Comparison of ENCODE assay signal across 10 mouse cellular contexts in the genomic region with DNA sequence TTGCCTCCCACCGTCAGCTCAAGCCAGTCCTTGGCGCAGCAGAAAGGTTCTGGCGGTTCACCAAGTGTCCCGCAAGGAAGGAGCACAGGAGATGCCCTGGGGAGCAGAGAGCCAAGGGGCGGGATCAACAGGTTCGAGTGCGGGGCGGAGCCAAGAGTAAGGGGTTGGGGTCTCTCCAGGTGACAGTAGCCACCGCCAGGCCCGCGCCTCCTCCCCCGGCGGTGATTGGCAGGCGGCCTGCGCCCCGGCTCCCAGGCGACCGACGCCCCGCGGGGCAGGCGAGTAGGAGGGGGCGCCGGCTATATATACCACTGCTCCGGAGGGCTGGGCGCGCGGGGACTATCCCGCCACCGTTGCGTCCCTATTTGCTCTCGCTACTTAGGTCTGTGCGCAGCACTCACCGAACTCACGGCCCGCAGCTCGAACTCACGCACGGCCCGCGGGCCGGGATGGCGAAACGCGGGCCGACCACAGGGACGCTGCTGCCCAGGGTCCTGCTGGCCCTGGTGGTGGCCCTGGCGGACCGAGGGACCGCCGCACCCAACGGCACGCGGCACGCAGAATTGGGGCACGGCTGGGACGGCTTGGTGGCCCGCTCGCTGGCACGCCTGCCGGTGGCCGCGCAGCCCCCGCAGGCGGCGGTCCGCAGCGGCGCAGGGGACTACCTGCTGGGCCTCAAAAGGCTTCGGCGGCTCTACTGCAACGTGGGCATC. TPM values are rescaled to one million over a fixed set of nuclear protein-coding genes. Genes with fewer than 3 reads are reported as not detected.
DNase-seq lines count a peak whose midpoint lies in the region; ATAC-seq and TF ChIP-seq lines count a peak whose summit lies in the region.
"Had no signal": no experiment of that assay in that cellular context is flagged by ENCODE, and none has a peak within 500 bp of the region (broad histone marks: within the 10 kb centered on the region; RNA-seq: fewer than 3 reads in every experiment).

No protein-coding gene starts in this region.

- H3K27ac ChIP-seq in liver, embryonic 12.5 days, result no peak overlapping the region
- H3K27ac ChIP-seq in liver, postnatal 0 days (ENCODE audit: low read depth), result no peak overlapping the region
- H3K27ac ChIP-seq in forebrain, embryonic 10.5 days, result no peak overlapping the region
- H3K27ac ChIP-seq in intestine, embryonic 15.5 days, result no peak overlapping the region
- no peak overlapping the region for H3K27ac ChIP-seq in neural tube, embryonic 14.5 days (ENCODE audit: low read depth, low read length)
- H3K27ac ChIP-seq: liver, embryonic 14.5 days had no signal

- H3K4me2 ChIP-seq in liver, embryonic 12.5 days, result peak overlapping the region; percentile 35
- no peak overlapping the region for H3K4me2 ChIP-seq in liver, postnatal 0 days (ENCODE audit: low read depth, low read length)
- H3K4me2 ChIP-seq in intestine, embryonic 15.5 days (replicated peaks), result peak overlapping the region; percentile 47
- H3K4me2 ChIP-seq in neural tube, embryonic 14.5 days (ENCODE audit: low read depth, low read length), result peak overlapping the region; percentile 24

- no peak for TF ChIP-seq CTCF in liver, postnatal 0 days (IDR thresholded peaks at IDR 0.05; ENCODE audit: low read depth)

- WGBS in liver, embryonic 12.5 days (ENCODE audit: insufficient replicate concordance), result 2% methylated on average over 71 of the region's 72 CpGs
- WGBS in liver, postnatal 0 days (ENCODE audit: insufficient replicate concordance), result 4% methylated on average over 61 of the region's 72 CpGs
- WGBS in forebrain, embryonic 10.5 days, result under 1% methylated on average over 69 of the region's 72 CpGs
- WGBS in intestine, embryonic 15.5 days, result under 1% methylated on average over 72 of the region's 72 CpGs
- WGBS in neural tube, embryonic 14.5 days, result under 1% methylated on average over 68 of the region's 72 CpGs

- DNase-seq in liver, postnatal 0 days, result no peak
- DNase-seq in forebrain, embryonic 10.5 days (ENCODE audit: extremely low spot score, low spot score), result peak; percentile 19
- DNase-seq in ovary, postnatal 14 days (ENCODE audit: low spot score), result no peak
- DNase-seq: cerebellum, adult 9-10 months had no signal

- no peaks in the 10 kb centered on the region for H3K36me3 ChIP-seq in liver, embryonic 12.5 days
- no peaks in the 10 kb centered on the region for H3K36me3 ChIP-seq in liver, postnatal 0 days (replicated peaks; ENCODE audit: insufficient read depth, low read length)
- H3K36me3 ChIP-seq in forebrain, embryonic 10.5 days (replicated peaks), result no peaks in the 10 kb centered on the region
- no peaks in the 10 kb centered on the region for H3K36me3 ChIP-seq in intestine, embryonic 15.5 days
- H3K36me3 ChIP-seq in neural tube, embryonic 14.5 days (ENCODE audit: control insufficient read depth, insufficient read depth, low read length), result no peaks in the 10 kb centered on the region

- H3K9ac ChIP-seq in liver, embryonic 12.5 days, result no peak overlapping the region
- H3K9ac ChIP-seq in liver, postnatal 0 days (replicated peaks), result no peak overlapping the region
- H3K9ac ChIP-seq in intestine, embryonic 15.5 days, result no peak overlapping the region
- H3K9ac ChIP-seq in neural tube, embryonic 14.5 days (replicated peaks; ENCODE audit: low read depth, low read length), result no peak overlapping the region
- H3K9ac ChIP-seq: liver, embryonic 14.5 days had no signal

- peaks cover 11% of the 10 kb centered on the region; the same call in 1 of the 2 replicates for H3K4me1 ChIP-seq in liver, embryonic 12.5 days
- H3K4me1 ChIP-seq in liver, postnatal 0 days (ENCODE audit: insufficient read depth), result no peaks in the 10 kb centered on the region
- peaks cover 22% of the 10 kb centered on the region for H3K4me1 ChIP-seq in forebrain, embryonic 10.5 days
- H3K4me1 ChIP-seq in intestine, embryonic 15.5 days (replicated peaks), result peaks cover 14% of the 10 kb centered on the region
- peaks cover 7% of the 10 kb centered on the region for H3K4me1 ChIP-seq in neural tube, embryonic 14.5 days (ENCODE audit: control insufficient read depth, insufficient read depth, low read length)

- peak overlapping the region; percentile 4; the same call in 1 of the 2 replicates for H3K4me3 ChIP-seq in liver, embryonic 12.5 days
- no peak overlapping the region for H3K4me3 ChIP-seq in liver, postnatal 0 days (ENCODE audit: low read depth, low read length)
- peak overlapping the region; percentile 40 for H3K4me3 ChIP-seq in forebrain, embryonic 10.5 days
- H3K4me3 ChIP-seq in intestine, embryonic 15.5 days (replicated peaks), result peak overlapping the region; percentile 23
- peak overlapping the region; percentile 12; the same call in 1 of the 2 replicates for H3K4me3 ChIP-seq in neural tube, embryonic 14.5 days (ENCODE audit: low read depth, low read length)

- ATAC-seq in liver, embryonic 12.5 days, result no peak
- ATAC-seq in liver, postnatal 0 days, result no peak
- no peak for ATAC-seq in intestine, embryonic 15.5 days
- no peak for ATAC-seq in neural tube, embryonic 14.5 days (ENCODE audit: low read depth)
- ATAC-seq in inflammation-experienced regulatory T-cells, adult 6 months, result no peak
- no peak for ATAC-seq in frontal cortex, adult (ENCODE audit: low TSS enrichment)

- H3K27me3 ChIP-seq in liver, embryonic 12.5 days (replicated peaks), result peaks cover 95% of the 10 kb centered on the region
- peaks cover 67% of the 10 kb centered on the region for H3K27me3 ChIP-seq in liver, postnatal 0 days (ENCODE audit: insufficient read depth, low read length)
- peaks cover 97% of the 10 kb centered on the region for H3K27me3 ChIP-seq in forebrain, embryonic 10.5 days (ENCODE audit: poor library complexity, severe bottlenecking)
- H3K27me3 ChIP-seq in intestine, embryonic 15.5 days (replicated peaks), result peaks cover 75% of the 10 kb centered on the region
- peaks cover 56% of the 10 kb centered on the region for H3K27me3 ChIP-seq in neural tube, embryonic 14.5 days (ENCODE audit: control insufficient read depth, insufficient read depth, low read length)

- no peak for TF ChIP-seq EP300 in liver, postnatal 0 days (IDR thresholded peaks at IDR 0.05; ENCODE audit: low read depth)

- H3K9me3 ChIP-seq in liver, embryonic 12.5 days (replicated peaks), result no peaks in the 10 kb centered on the region
- H3K9me3 ChIP-seq in liver, postnatal 0 days (ENCODE audit: low read length), result no peaks in the 10 kb centered on the region
- H3K9me3 ChIP-seq in forebrain, embryonic 10.5 days, result no peaks in the 10 kb centered on the region
- H3K9me3 ChIP-seq in intestine, embryonic 15.5 days, result no peaks in the 10 kb centered on the region
- H3K9me3 ChIP-seq in neural tube, embryonic 14.5 days (ENCODE audit: control insufficient read depth, low read length), result no peaks in the 10 kb centered on the region

RNA-seq across cellular contexts. Expression of a gene that starts 14.0 kb away (rescaled TPM):
- polyA plus RNA-seq in liver, embryonic 12.5 days (2016; fragmentation: Nextera tagmentation; extraction: Ambion mirVana), result not detected in 2 replicates
- polyA plus RNA-seq in liver, postnatal 0 days (2015; fragmentation: Nextera tagmentation; extraction: Ambion mirVana), result not detected in 2 replicates
- polyA plus RNA-seq in forebrain, embryonic 10.5 days (2016; fragmentation: Nextera tagmentation; extraction: Ambion mirVana), result not detected in 2 replicates
- not detected in 2 replicates for polyA plus RNA-seq in intestine, embryonic 15.5 days (2015; fragmentation: Nextera tagmentation; extraction: Ambion mirVana)
- polyA plus RNA-seq in neural tube, embryonic 14.5 days (2014; fragmentation: Nextera tagmentation; extraction: Ambion mirVana), result not detected in 2 replicates
- polyA plus RNA-seq in inflammation-experienced regulatory T-cells, adult 6 months (2017; shearing (Covaris generic)), result not detected
- polyA plus RNA-seq: liver, embryonic 14.5 days had no signal

RNA-seq across cellular contexts. Expression of a gene that starts 23.3 kb away (rescaled TPM):
- polyA plus RNA-seq in liver, embryonic 12.5 days (2016; fragmentation: Nextera tagmentation; extraction: Ambion mirVana), result 0.20 and 0.47 TPM in 2 replicates
- not detected in 2 replicates for polyA plus RNA-seq in liver, postnatal 0 days (2015; fragmentation: Nextera tagmentation; extraction: Ambion mirVana)
- polyA plus RNA-seq in forebrain, embryonic 10.5 days (2016; fragmentation: Nextera tagmentation; extraction: Ambion mirVana), result 0.98 and 1.2 TPM in 2 replicates
- polyA plus RNA-seq in intestine, embryonic 15.5 days (2015; fragmentation: Nextera tagmentation; extraction: Ambion mirVana), result not detected in 2 replicates
- 0.39 and 0.59 TPM in 2 replicates for polyA plus RNA-seq in neural tube, embryonic 14.5 days (2014; fragmentation: Nextera tagmentation; extraction: Ambion mirVana)
- not detected for polyA plus RNA-seq in inflammation-experienced regulatory T-cells, adult 6 months (2017; shearing (Covaris generic))

RNA-seq across cellular contexts. Expression of a gene that starts 35.1 kb away (rescaled TPM):
- not detected in 2 replicates for polyA plus RNA-seq in liver, embryonic 12.5 days (2016; fragmentation: Nextera tagmentation; extraction: Ambion mirVana)
- polyA plus RNA-seq in liver, postnatal 0 days (2015; fragmentation: Nextera tagmentation; extraction: Ambion mirVana), result not detected in 2 replicates
- polyA plus RNA-seq in forebrain, embryonic 10.5 days (2016; fragmentation: Nextera tagmentation; extraction: Ambion mirVana), result 60.7 and 78.7 TPM in 2 replicates
- 0.23 TPM in 1 of 2 replicates, not detected in the other for polyA plus RNA-seq in intestine, embryonic 15.5 days (2015; fragmentation: Nextera tagmentation; extraction: Ambion mirVana)
- polyA plus RNA-seq in neural tube, embryonic 14.5 days (2014; fragmentation: Nextera tagmentation; extraction: Ambion mirVana), result 11.9 and 13.3 TPM in 2 replicates
- polyA plus RNA-seq in inflammation-experienced regulatory T-cells, adult 6 months (2017; shearing (Covaris generic)), result not detected

RNA-seq across cellular contexts. Expression of a gene that starts 53.7 kb away (rescaled TPM):
- 11.6 and 12.8 TPM in 2 replicates for polyA plus RNA-seq in liver, embryonic 12.5 days (2016; fragmentation: Nextera tagmentation; extraction: Ambion mirVana)
- 6.3 and 7.0 TPM in 2 replicates for polyA plus RNA-seq in liver, postnatal 0 days (2015; fragmentation: Nextera tagmentation; extraction: Ambion mirVana)
- 24.6 and 26.7 TPM in 2 replicates for polyA plus RNA-seq in forebrain, embryonic 10.5 days (2016; fragmentation: Nextera tagmentation; extraction: Ambion mirVana)
- polyA plus RNA-seq in intestine, embryonic 15.5 days (2015; fragmentation: Nextera tagmentation; extraction: Ambion mirVana), result 24.1 and 25.2 TPM in 2 replicates
- 22.4 and 25.8 TPM in 2 replicates for polyA plus RNA-seq in neural tube, embryonic 14.5 days (2014; fragmentation: Nextera tagmentation; extraction: Ambion mirVana)
- 10 to 100 TPM; 27.4 to 42.5 (median 30.4) TPM for polyA plus RNA-seq in inflammation-experienced regulatory T-cells, adult 6 months (2017; shearing (Covaris generic))
